Mouse (Mus musculus) naive thymus-derived CD4-positive, alpha-beta T cell, adult 5 months (primary cell): ENCODE data around the gene Olfr807. TPM values are rescaled to one million over a fixed set of nuclear protein-coding genes. Genes with fewer than 3 reads are reported as not detected.

Experiments
- polyA plus RNA-seq: library from polyadenylated mRNA; unstranded; fragments of 100-300 nt; shearing (Covaris generic); gene quantifications from one replicate; pipeline ENCODE4 v1.2.1, GENCODE M21; 2017

The Olfr807 gene
- polyA plus RNA-seq: not detected

DNA sequence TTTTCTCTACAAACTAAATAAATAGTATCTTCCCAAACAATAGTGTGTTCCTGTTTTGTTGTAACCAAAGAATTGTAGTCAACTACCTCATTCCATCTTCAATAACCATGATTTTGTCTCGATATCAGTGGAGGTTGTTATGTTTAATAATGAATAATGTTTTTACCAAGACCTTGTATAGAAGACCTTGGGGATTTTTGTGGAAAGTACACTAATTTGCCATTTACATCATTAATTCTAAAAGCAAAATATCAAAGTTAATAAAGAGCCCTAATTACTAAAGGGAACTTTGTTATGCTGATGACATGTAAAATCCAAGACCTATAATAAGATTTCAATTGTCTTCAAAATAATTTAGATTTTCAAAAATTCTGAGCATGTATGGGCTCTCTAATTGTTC, at the start of gene Olfr807:
Olfr807 (minus strand) TSS at position 101 of the 400 bp plus-strand sequence.

DNA sequence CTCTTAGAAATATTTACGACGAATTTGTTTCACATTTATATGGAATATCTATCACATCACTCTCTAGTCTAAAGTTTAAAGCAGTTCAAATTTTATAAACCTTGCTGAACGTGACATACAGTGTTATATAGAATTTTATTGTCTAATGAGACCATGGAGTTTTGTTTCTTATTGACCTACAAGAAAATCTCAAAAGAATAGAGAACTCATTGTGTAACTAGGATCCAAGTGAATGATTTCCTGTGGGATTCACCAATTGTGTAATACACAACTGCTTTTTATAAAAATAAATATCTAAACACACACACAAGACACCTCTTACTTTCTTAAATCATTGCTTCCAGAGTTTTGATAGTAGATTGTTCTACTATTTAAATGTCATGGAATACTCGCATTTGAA, 46.7 kb upstream of the Olfr807 start, which contains the start of gene Olfr811:
Olfr811 (minus strand) TSS at position 101 of the 400 bp plus-strand sequence.

DNA sequence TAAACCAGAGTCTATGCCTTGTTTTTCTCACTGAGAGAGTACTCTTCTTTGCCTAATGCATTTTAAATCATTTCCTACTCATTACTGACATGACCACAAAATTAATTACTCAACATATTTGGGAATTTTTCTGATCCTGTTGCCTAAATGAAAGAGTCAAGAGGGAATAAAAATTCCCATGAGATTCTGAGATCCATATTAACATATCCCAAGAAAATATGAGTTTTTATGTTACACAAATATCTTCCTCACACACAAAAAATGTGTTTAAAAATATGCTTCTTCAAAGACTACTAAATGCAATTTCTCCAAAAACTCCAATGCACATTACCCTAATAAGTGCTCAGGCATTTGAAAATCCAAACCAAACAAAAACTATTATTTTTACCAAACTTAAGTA, 37.2 kb upstream of the Olfr807 start, which contains the start of gene Olfr810:
Olfr810 (minus strand) TSS at position 101 of the 400 bp plus-strand sequence.

DNA sequence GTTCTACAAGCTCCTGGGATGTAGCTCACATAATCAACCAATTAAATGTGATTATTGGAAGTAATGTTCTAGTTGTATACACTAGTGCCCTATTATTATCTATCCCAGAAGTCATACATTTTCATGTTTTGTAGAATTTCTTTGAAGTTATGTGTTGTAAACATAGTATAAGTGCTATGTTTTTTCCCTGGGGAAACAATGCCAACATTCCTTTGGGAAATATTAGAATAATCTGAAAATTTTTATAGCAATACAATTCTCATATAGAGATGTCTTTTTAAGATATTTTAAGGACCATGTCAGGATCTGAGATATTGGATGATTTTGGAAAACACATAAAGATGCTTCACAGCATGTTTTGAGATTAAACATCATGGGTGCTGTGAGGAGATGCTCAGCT, 16.7 kb upstream of the Olfr807 start, which contains the start of gene Olfr809:
Olfr809 (plus strand) TSS at position 301 of the 400 bp plus-strand sequence.

DNA sequence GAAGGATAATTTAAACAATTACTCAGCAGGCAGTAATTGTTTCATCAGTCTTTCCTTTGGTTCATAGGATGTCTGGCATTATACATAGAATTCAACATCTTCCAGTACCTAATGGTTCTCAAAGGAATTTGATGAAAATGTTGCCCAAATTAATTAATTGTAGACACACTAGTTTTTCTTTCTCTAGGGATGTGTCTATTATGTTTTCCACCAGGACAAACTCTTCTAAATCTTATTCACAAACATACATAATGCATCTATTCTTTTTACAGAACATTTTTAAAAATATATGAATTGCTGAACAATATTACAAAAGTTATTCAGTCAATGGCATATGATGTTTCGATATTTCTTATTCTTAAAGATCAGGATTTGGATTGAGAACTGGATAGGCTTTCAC, 7.6 kb upstream of the Olfr807 start, which contains the start of gene Olfr808:
Olfr808 (plus strand) TSS at position 301 of the 400 bp plus-strand sequence.

DNA sequence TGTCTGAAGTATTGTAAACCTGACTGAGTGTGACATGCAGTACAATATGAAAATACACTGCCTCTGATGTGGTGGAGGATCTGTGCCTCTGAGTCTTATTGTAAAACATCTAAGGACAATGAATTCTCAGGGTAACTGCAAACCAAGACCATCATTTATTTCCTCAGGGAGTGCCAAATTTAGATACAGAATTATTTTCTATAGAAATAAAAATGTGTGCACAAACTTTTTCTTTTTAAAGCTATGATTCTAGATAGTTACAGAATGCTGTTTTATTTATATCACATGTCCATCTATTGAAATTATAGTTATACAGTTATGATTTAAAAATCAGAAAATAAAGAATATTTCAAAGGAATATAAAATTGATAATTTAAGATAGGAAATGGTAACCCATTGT, 15.8 kb downstream of the Olfr807 start, which contains the start of gene Olfr806:
Olfr806 (minus strand) TSS at position 101 of the 400 bp plus-strand sequence.

DNA sequence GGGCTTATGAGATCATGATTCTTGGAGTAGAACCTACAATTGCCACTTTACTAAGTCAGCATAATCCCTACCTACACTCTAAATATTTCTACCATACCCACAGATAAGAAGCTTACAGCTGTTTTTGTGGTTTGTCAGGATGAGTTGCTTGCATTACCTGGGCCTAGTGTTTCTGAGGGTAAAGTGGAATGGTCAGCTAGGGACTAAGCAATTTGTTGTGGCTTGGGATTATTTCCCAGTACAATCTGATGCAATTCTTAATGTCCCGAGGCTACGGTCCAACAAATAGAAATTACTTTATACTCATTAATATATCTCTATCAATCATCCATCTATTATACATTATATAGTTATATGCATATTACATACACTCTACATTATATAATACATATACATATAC, 28.3 kb downstream of the Olfr807 start, which contains the start of gene Olfr805:
Olfr805 (minus strand) TSS at position 101 of the 400 bp plus-strand sequence.

Other genes with a start within 250 kb of the Olfr807 start
- not detected for gene Olfr791, start 236.0 kb downstream of the Olfr807 start, polyA plus RNA-seq
- not detected for gene Olfr792, start 218.6 kb downstream of the Olfr807 start, polyA plus RNA-seq
- gene Olfr794, start 190.1 kb downstream of the Olfr807 start, polyA plus RNA-seq: not detected
- not detected for gene Olfr796, start 145.2 kb downstream of the Olfr807 start, polyA plus RNA-seq
- 0.16 TPM for gene Olfr798, start 129.9 kb downstream of the Olfr807 start, polyA plus RNA-seq
- gene Olfr799, start 120.3 kb downstream of the Olfr807 start, polyA plus RNA-seq: not detected
- gene Olfr800, start 100.1 kb downstream of the Olfr807 start, polyA plus RNA-seq: not detected
- not detected for gene Olfr801, start 83.9 kb downstream of the Olfr807 start, polyA plus RNA-seq
- gene Olfr802, start 69.6 kb downstream of the Olfr807 start, polyA plus RNA-seq: not detected
- gene Olfr803, start 63.5 kb downstream of the Olfr807 start, polyA plus RNA-seq: not detected
- gene Olfr804, start 54.6 kb downstream of the Olfr807 start, polyA plus RNA-seq: not detected
- gene Olfr805, start 28.4 kb downstream of the Olfr807 start, polyA plus RNA-seq: not detected
- gene Olfr806, start 15.9 kb downstream of the Olfr807 start, polyA plus RNA-seq: not detected
- gene Olfr808, start 7.7 kb upstream of the Olfr807 start, polyA plus RNA-seq: not detected
- gene Olfr809, start 16.8 kb upstream of the Olfr807 start, polyA plus RNA-seq: not detected
- gene Olfr810, start 37.1 kb upstream of the Olfr807 start, polyA plus RNA-seq: not detected
- not detected for gene Olfr811, start 46.6 kb upstream of the Olfr807 start, polyA plus RNA-seq
- gene Olfr812, start 88.3 kb upstream of the Olfr807 start, polyA plus RNA-seq: 0.56 TPM
- gene Olfr813, start 97.6 kb upstream of the Olfr807 start, polyA plus RNA-seq: not detected
- 0.09 TPM for gene Olfr814, start 122.1 kb upstream of the Olfr807 start, polyA plus RNA-seq
- gene Olfr815, start 148.1 kb upstream of the Olfr807 start, polyA plus RNA-seq: not detected
- gene Olfr816, start 157.8 kb upstream of the Olfr807 start, polyA plus RNA-seq: 0.34 TPM
- not detected for gene Olfr818, start 191.3 kb upstream of the Olfr807 start, polyA plus RNA-seq
- gene Olfr819, start 209.5 kb upstream of the Olfr807 start, polyA plus RNA-seq: not detected
- gene Olfr247, start 218.3 kb upstream of the Olfr807 start, polyA plus RNA-seq: not detected
- gene Gm10310, start 227.3 kb upstream of the Olfr807 start, polyA plus RNA-seq: 0.21 TPM